Mouse (Mus musculus): Measurements from ENCODE around the gene Rccd1. TPM values are rescaled to one million over a fixed set of nuclear protein-coding genes. Genes with fewer than 3 reads are reported as not detected.

The Rccd1 gene
- 1 to 10 TPM; 5.2 to 9.9 TPM for total RNA-seq (2021)
- long read RNA-seq, experiment 1, partial matches to known transcripts: 1 of 7 reads
- long read RNA-seq, experiment 1, other reads (novel, unspliced or antisense): 4 of 7 reads
- long read RNA-seq, experiment 2, partial matches to known transcripts: 0 of 2 reads
- long read RNA-seq, experiment 2, other reads (novel, unspliced or antisense): 2 of 2 reads

DNA sequence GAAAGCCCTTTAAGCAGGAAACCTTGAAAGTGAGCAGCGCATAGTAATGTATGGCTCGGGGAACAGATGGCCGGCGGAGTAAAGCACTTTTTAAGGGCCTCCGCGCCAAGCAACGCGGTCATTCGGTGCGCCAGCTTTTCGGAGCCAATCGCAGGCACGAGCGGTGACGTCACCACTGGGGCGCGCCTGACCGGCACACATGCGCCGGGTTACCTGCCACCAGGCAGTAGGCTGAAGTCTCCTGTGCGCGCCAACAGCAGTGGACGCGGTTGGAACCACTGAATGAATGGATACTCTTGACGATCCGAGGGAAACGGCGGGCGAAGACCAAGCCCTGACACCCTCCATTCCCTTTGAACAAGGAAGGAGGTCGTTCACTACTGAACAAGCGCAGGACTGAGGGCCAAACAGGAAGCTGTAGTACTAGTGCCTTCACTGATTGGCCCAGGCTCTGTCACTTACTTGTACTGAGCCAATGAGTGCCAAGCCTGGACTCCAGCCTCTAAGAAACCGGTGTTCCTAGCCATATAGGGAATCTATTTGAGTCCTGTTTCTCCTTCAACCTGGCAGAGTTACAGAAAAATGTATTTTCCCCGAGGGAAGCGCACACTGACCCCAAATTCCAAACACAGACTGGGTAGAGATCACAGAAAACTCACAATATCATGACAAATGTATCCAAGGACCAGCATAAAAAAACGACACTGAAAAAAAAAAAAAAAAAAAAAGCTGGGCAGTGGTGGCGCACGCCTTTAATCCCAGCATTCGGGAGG lies at the start of gene Rccd1:
TSS of gene Rccd1 (minus strand) at position 412 of the 773 bp plus-strand sequence.
- DNase-seq: peak; percentile 87 to 93
- intact Hi-C loops (cut with DNase I): no loop called here

DNA sequence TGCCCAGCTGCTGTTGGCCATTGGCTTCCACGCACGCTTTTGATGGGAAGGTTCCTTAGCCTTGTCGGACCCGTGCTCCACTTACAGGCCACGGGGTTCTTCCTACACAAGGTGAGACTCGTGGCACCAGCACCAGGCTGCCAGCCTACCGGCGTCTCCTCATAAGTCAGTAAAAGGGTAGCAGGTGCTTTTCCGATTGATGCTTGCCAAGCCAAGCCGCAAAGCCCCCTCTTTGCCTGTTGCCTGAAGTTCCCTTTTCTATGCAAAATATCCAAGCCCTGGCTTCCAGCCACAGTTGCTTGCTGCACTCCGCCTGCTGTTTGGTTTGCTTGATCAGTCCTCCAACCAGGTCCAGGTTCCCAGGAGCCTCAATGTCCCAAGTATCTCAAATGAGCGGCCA lies 49.6 kb upstream of the Rccd1 start:
- DNase-seq: no peak
- intact Hi-C loops (cut with DNase I): loop anchor here (5.0 kb wide), 1 partner anchor 232 kb away; no protein-coding TSS in a partner anchor

DNA sequence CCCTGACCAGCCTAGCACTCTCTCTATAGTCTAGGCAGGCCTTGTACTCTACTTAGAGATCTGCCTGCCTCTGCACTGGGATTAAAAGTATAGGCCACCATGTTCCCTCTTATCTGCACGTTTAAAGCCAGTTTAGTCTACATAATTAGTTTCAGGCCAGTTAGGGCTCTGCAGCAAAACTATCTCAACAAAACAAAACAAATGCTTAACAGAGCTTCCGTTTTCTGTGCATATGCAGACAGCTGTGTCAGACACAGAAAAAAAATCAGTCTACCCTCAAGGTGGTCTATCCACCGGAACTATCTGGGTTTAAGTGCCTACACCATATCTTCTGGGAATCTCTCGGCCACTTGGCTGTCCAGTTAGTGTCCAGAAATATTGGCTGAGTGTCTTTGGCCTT lies 49.1 kb upstream of the Rccd1 start:
- intact Hi-C loops (cut with DNase I): loop anchor here (5.0 kb wide), 1 partner anchor 231 kb away; no protein-coding TSS in a partner anchor
- DNase-seq: no peak

DNA sequence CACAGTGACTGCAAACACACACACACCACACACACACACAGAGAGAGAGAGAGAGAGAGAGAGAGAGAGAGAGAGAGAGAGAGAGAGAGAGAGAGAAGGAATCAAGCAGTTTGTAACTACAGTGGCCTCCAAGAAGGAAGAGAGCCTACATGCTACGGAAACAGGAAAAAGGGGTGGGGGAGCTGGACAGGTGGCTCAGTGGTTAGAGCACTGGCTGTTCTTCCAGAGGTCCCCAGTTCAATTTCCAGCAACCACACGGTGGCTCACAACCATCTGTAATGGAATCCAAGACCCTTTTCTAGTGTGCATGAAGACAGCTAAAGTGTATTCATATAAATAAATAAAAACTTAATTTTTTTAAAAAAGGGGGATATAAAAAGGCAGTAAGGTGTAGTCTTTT lies 48.4 kb upstream of the Rccd1 start:
- intact Hi-C loops (cut with DNase I): loop anchor here (5.0 kb wide), 1 partner anchor 230 kb away; no protein-coding TSS in a partner anchor
- DNase-seq: no peak

DNA sequence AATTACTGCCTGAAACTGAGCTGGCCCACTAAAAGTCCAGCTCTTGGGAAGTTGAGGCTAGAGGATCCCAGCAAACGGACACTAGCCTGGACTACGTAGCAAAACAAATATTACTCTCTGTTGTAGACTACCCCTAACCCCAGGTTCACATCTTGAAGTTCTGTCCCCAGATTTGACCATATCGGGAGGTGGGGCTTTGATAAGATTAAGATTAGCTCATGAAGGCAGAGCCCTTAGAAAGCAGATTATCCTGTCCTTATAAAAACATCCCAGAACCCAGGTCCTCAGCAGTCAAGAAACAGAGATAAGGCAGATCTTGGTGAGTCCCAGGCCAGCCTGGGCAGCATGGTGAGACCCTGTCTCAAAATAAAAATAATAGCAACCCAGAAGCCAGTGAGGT lies 47.9 kb upstream of the Rccd1 start:
- DNase-seq: no peak
- intact Hi-C loops (cut with DNase I): loop anchor here (5.0 kb wide), 1 partner anchor 230 kb away; no protein-coding TSS in a partner anchor

DNA sequence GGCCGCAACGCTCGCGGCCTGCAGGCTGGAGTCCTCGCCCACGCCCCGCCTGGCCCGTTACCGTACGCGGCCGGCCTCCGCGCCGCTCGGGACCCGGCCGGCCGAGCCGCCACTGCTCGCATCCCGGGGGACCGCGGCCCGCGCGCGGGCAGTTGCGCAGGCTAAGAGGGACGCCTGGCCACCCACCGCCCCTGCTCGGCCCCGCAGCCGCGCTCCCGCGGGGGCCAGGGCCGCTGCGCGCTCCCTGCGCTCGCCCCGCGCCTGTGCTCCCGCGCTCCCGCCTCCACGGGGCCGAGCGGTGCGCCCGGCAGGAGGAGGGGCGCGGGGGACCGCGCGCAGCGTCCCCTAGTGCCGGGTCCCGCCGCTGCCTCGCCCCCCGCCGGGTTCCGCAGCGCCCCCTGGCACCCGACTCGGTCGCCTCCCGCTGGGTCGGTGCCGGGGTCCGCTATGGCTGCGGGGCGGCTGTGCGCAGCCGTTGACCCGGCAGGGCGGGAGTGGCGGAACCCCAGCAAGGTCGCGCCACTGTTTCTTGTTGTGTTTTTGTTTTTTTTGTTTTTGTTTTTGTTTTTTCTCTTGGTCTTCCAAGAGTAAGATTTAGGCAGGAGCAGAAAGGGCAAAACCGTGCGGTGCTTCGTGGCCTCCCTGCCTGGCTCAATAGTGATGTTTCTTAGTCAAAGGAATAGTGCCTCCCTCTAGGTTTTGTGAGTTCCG lies 46.9 kb upstream of the Rccd1 start, which contains the start of gene Man2a2:
TSS of gene Man2a2 (minus strand) at position 335 of the 711 bp plus-strand sequence.
- peak; percentile 69 to 72 for DNase-seq
- intact Hi-C loops (cut with DNase I): loop anchor here (1.0 to 5.0 kb wide), 2 partner anchors 31 to 229 kb away; no protein-coding TSS in a partner anchor

DNA sequence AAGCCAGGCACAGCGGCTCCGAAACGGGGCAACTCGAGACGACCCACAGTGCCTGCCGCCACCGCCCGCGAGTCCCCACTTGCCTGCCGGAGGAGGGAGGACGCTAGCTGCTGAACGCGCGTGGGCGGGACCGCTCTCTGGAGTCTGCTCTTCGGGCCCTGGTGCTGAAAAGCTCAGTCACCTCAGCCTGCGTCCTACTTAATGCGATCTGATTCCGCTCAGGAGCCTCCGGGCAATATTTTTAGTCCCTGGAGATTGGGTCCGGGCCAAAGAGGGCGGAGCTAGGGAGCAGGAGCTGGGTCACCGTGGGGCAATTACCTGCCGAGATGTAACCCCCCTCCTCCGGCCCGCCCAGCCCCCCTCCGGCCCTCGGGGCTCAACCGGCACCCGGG lies 46.4 kb upstream of the Rccd1 start:
- DNase-seq: peak; percentile 84 to 85
- intact Hi-C loops (cut with DNase I): loop anchor here (1.0 to 5.0 kb wide), 2 partner anchors 30 to 228 kb away; no protein-coding TSS in a partner anchor

DNA sequence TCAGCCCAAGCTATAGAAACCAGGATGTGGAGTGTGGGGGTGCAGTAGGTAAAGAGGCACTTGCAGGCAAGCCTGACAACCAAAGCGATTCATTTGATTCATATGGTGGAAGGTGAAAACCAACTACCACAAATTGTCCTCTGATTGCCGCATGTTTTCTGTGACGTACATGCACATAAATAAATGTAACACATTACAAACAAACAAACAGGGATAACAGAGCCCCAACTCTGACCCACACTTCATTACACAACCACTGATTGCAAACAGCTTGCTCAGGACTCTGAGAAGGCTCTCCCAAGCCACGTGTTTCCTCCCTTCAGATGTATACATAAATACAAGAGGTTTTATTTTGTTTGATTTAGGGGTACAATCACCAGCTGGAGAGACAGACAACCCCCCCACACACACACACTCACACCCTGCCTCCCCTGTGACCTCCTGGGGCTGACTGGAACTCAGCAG lies 45.7 kb upstream of the Rccd1 start:
- no peak for DNase-seq
- intact Hi-C loops (cut with DNase I): loop anchor here (5.0 kb wide), 1 partner anchor 228 kb away; no protein-coding TSS in a partner anchor

DNA sequence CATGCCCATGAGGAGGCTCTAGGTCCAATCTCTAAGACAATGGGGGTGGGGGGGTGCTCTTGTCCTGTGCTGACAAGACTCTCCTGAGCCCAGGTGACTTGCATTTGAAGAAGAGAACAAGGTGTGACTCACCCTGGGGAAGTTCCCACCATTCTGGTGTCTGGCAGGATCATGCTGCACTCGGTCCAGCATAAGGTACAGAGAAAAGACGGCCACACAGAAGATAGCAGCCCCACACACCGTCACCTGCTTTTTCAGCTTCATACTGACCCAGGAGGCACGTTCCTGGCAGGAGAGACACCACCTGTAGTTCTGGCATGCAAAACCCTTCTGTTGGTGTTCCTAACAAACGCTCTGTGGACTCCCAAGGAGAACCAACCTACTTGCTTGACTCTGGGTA lies 45.2 kb upstream of the Rccd1 start:
- intact Hi-C loops (cut with DNase I): no loop called here
- no peak for DNase-seq

DNA sequence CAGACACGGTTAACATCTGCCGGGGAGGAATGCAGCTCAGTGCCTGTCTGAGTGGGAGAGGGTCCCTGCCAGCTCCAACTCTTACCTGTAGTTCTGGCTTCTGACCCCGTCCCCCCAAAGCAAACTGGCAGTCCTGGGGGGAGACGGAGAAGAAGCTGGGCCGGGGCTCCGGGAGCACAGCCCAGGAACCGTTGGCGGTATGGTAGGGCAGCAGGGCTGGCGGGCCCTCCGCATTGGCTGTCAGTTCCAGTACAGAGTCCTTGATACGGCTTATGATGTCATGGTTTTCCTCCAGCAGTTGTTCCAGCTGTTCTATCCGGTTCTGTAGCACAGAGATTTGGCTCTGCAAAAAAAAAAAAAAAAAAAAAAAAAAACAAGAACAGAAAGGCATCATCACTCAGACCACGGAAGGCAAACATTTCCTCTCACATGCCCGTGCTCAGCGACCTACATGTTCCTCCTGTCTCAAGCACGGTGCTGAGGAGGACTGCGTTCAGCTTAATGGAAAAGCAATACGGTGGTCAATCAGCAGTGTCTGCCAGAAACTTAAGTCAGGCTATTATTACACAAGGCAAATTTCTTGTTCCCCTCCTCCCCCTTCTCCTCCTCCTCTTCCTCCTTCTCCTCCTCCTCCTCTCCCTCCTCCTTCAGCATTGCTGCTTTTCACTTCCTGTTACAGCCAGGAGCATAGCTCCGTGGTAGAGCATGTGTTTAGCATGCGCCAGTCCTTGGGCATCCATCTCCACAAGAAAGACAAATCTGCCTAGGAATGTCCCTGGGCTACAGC lies 44.6 kb upstream of the Rccd1 start:
- intact Hi-C loops (cut with DNase I): no loop called here
- no peak for DNase-seq

DNA sequence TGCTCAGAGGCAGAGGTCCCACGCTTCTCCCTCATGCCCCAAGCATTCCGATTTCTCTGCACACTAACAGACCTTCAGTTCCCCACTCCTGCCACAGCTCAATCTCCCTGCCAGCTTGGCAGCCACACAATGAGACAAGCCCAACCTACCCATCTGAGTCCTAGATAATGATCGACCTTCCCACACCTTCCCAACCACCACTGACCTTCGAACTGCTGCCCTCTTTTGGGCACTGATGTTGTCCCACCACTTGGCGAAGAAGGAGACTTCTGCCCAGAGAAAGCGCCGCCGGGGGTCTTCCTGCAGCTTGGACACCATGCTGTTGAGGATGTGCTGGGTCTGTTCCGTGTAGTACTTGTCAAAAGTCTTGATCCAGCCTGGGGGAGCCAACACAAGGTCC lies 43.8 kb upstream of the Rccd1 start:
- no peak for DNase-seq
- intact Hi-C loops (cut with DNase I): no loop called here

DNA sequence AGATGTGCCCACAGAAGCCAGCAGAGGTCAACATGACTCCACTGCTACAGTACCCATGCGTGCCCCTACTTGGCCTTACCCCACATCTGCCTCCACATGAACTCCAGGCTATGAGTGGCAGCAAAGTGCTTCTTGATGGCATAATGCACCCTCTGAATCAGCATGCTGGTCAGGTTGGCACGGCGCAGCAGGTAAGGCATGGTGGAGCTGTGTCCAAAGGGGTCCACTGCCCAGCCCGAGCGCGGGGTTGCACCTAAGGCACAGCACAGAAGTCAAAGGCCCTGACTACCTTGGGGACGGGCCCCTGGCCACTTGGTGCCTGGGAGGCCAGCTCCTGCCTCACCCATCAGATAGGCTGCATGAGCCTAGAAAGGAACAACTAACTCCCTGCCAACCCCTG lies 43.0 kb upstream of the Rccd1 start:
- intact Hi-C loops (cut with DNase I): no loop called here
- DNase-seq: no peak

DNA sequence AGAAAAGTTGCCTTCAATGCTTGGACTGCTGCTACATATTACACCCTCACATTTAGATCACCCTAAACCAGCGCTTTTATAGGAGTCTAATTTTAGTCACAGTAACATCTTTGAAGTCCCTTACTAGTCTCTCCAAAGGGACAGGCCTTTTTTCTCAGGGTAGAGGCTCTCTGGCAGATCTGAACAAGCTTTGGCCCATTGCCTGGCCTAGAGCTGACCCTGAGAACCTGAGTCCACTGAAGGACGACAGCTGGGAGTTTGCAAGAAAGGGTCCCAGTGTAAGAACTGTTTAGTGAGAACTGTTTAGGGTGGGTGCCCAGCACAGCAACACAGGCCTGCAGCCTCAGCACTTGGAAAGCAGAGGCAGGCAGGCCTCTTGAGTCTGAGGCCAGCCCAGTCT lies 41.5 kb upstream of the Rccd1 start:
- DNase-seq: no peak
- intact Hi-C loops (cut with DNase I): no loop called here

DNA sequence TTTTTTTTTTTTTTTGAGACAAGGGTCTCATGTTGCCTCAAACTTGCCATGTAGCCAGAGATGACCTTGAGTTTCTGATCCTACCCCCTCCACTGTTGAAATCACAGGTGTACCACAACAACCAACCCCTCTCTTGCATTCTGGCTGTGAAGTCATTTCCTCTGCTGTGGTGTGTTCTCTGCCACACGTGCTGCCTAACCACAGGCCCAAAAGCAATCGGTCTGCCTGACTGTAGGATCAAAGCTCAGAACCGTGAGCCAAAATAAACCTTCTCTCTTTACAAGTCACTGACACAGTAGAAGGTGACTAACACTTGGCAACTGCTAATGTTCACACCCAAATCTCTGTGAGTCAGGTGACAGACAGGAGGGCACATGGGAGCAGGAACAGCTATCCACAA lies 36.2 kb upstream of the Rccd1 start:
- no peak for DNase-seq
- intact Hi-C loops (cut with DNase I): no loop called here

DNA sequence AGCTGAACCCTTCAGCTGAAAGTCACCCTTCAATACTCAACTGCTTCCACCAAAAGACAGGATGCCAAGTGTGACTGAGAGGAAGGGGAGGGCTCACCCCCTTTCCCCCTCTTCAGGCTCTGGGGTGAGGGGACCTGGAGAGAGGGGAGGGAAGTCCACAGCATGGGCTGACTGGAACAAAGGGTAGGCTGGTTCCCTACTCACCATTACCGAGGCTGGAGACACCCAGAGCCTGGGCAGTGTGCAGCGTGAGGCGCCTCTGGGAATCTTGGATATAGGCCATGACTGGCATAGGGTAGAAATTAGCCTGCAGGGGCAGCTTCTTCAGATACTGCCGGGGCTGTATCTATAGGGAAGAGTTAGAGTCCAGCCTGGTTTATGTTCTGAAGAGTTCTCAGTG lies 33.8 kb upstream of the Rccd1 start:
- intact Hi-C loops (cut with DNase I): no loop called here
- no peak for DNase-seq

DNA sequence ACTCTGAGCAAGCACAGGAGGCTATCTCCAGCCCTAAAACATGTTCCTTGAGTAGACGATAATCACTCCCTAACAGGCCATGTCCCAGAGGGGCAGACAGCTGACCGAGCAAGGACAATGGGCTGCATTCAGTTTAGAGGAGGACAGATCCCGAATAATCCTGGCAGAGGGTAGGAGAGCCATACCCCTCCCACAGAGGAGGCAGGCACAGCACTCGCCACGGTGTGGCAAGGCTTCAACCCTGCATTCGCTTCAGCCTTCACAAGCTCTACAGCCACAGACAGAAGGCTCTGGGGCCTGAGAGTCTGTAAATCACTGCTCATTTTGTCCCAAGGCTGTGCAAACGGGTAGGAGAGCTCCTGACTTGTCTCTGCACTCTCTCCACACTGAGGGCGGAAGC lies 32.9 kb upstream of the Rccd1 start:
- intact Hi-C loops (cut with DNase I): no loop called here
- DNase-seq: no peak

DNA sequence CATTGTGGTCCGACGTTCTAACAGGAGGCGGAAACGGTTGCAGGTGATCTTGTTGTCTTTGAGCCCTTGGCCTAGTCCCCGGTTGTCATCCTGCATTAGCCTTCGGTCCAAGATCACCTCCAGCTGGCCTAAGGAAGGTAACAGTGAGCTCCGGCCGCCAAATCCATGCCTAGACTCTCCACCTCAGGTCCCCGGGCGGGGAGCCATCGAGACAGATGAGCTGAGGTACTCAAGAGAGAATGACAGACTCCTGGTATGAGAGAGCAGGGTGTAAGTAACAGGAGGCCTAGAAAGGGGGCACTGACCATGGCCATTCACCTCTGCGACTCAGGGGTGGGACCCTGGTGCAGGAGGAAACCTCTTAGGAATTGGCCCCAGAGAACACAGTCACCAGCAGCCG lies 32.1 kb upstream of the Rccd1 start:
- intact Hi-C loops (cut with DNase I): no loop called here
- no peak for DNase-seq

DNA sequence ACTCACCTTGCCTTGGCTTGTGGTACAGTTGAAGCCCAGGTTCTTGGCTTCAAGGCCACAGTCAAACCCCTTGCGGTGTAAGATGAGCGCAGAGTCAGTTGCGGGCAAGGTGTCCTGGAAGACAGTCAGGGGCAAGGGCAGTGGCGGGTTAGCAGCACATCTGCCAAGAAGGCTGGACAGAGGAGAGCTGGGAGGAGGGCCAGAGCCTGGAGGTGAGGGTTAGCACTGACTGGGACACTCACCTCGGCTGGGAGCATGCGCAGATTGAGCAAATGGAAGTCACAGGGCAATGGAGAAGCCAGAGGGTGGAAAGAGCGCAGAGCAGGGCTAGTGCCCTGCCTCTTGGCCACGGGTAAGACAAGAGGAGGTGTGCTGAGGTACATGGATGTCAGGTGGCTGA lies 28.7 kb upstream of the Rccd1 start:
- DNase-seq: peak; percentile 39 to 45
- intact Hi-C loops (cut with DNase I): no loop called here

DNA sequence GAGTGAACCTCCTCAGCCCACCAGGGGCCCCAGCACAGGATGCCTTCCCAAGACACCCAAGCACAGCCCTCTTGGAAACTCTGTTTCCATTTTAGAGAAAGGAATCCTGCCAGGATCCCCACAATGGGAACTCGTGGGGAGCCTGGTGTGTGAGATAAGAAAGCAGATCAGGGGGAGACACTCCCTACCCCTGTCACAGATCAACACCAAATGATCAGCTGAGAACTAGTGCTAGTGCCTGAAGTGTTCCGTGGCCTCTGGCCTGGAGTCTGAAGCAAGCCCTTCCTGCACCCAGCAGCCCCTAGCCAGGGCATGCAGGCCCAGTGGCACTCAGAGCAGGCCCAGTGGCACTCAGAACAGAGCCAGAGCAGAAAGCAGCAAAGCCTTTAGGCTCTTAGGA lies 26.6 kb upstream of the Rccd1 start:
- no peak for DNase-seq
- intact Hi-C loops (cut with DNase I): no loop called here
